Mouse (Mus musculus) liver, embryonic 14.5 days (tissue): ENCODE measurements around the gene Mettl15. TPM values are rescaled to one million over a fixed set of nuclear protein-coding genes. Genes with fewer than 3 reads are reported as not detected.

ENCODE experiments used
- ATAC-seq: fragments of 200-750 bp; cut with Nextera tagmentation; 2 replicates; pipeline ENCODE4 v1.8.0; 2017; ENCODE audit warnings: moderate number of reproducible peaks, mild to moderate bottlenecking, moderate library complexity; ENCODE audit not compliant: insufficient read depth
- DNase-seq, 3 experiments: peaks; one replicate each; pipeline ENCODE4 v3.0.0-alpha.2; 2012 to 2013; ENCODE audit warnings: low read depth in 3 of 3, low spot score in 3 of 3
- H3K27ac ChIP-seq: fragments of 300-500 bp; sonication (generic); 2 replicates; pipeline ENCODE4 v1.5.1; 2014; ENCODE audit warnings: moderate library complexity, mild to moderate bottlenecking, control low read depth, inconsistent platforms
- H3K27me3 ChIP-seq: fragments of 300-500 bp; sonication (generic); 2 replicates; pipeline ENCODE4 v1.6.1; 2014; ENCODE audit warnings: mild to moderate bottlenecking, low read length, moderate library complexity; ENCODE audit not compliant: control insufficient read depth, insufficient read depth
- H3K36me3 ChIP-seq: fragments of 300-500 bp; sonication (generic); replicated peaks from 2 replicates; pipeline ENCODE4 v1.6.1; 2014; ENCODE audit warnings: low read depth; ENCODE audit not compliant: control insufficient read depth, insufficient read depth
- H3K4me1 ChIP-seq, 2 experiments: fragments of 200-500 bp in 1 of 2; fragments of 300-500 bp in 1 of 2; sonication (generic) in 1 of 2; replicated peaks; 2 replicates each; pipeline ENCODE4 v1.6.1; 2012 to 2014; ENCODE audit warnings: antibody characterized with exemption in 1 of 2, inconsistent platforms in 1 of 2, low read length in 1 of 2; ENCODE audit not compliant: control insufficient read depth in 2 of 2, insufficient read depth in 2 of 2
- H3K4me2 ChIP-seq: fragments of 300-500 bp; sonication (generic); 2 replicates; pipeline ENCODE4 v1.6.1; 2014; ENCODE audit warnings: low read depth, mild to moderate bottlenecking, control low read depth, moderate library complexity
- H3K4me3 ChIP-seq, 2 experiments: fragments of 200-500 bp in 1 of 2; fragments of 300-500 bp in 1 of 2; sonication (generic) in 1 of 2; 2 replicates each; pipeline ENCODE4 v1.5.1; 2012 to 2014; ENCODE audit warnings: low read depth in 2 of 2, low read length in 2 of 2, mild to moderate bottlenecking in 2 of 2, control low read depth in 1 of 2, inconsistent platforms in 1 of 2, moderate library complexity in 1 of 2; ENCODE audit not compliant: insufficient read depth in 1 of 2
- H3K9ac ChIP-seq: fragments of 300-500 bp; sonication (generic); replicated peaks from 2 replicates; pipeline ENCODE4 v1.6.1; 2014; ENCODE audit warnings: mild to moderate bottlenecking, control low read depth, moderate library complexity
- H3K9me3 ChIP-seq: fragments of 300-500 bp; sonication (generic); 2 replicates; pipeline ENCODE4 v1.6.1; 2016; ENCODE audit warnings: low read length, mixed read lengths; ENCODE audit not compliant: control insufficient read depth
- CTCF ChIP-seq: IDR thresholded peaks from 2 replicates; pipeline ENCODE4 v1.5.1; 2016; ENCODE audit warnings: antibody characterized with exemption, low read depth, control low read depth
- EP300 ChIP-seq: IDR thresholded peaks from 2 replicates; pipeline ENCODE4 v1.6.1; 2016; ENCODE audit warnings: antibody characterized with exemption, low read depth
- WGBS: fragments of 180-500 bp; shearing (Covaris S2); extraction: QIAGEN DNeasy Blood & Tissue Kit; methylation state at CpG from one replicate; pipeline ENCODE4 v1.1.7; 2014; ENCODE audit not compliant: insufficient replicate concordance; 5-methylcytosine and 5-hydroxymethylcytosine counted together
- polyA plus RNA-seq, 2 experiments: library from polyadenylated mRNA; depleted of rRNA in 1 of 2; stranded (reverse) in 1 of 2; unstranded in 1 of 2; fragments of >200 nt; fragmentation: Nextera tagmentation in 1 of 2; extraction: Ambion mirVana in 1 of 2; gene quantifications; 2 replicates each; pipeline versions ENCODE4 v1.2.1 to v1.2.3; 2012 to 2014

The Mettl15 gene
- polyA plus RNA-seq, 2 experiments = 4.3 to 6.0 TPM

DNA sequence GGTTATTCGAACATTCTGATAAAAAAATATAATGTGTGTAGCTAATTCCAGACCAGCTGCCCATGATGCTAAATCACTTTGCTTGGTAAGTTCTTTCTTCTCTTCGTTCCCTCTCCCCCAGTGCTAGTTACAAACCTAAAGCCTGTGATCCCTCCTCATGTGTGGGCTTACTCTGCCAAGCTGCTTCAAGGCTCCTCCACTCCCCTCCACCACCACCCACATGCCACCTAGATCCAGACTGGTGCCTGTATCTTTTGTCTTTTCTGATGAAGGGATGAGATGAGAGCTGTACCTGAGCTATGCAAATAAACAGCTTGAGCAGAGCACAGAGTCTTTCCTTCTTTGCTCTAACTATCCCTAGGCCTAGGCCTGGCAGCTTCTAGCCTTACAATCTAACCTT is 72.5 kb downstream of the Mettl15 start:
- Histone ChIP-seq H3K36me3 (no peaks in the 10 kb centered on the region), H3K27me3 (no peaks in the 10 kb centered on the region), H3K9ac (no peak overlapping the region), H3K4me3 (no peak overlapping the region), H3K4me1 (no peaks in the 10 kb centered on the region), H3K9me3 (no peaks in the 10 kb centered on the region), H3K4me2 (no peak overlapping the region), H3K27ac (no peak overlapping the region)
- DNase-seq (no peak), ATAC-seq (no peak)
- 60% methylated on average over 2 of the region's 2 CpGs for WGBS
- no peak for TF ChIP-seq CTCF
- no peak for TF ChIP-seq EP300

- Histone ChIP-seq H3K27ac (no peak overlapping the region), H3K4me1 (no peaks in the 10 kb centered on the region), H3K9ac (no peak overlapping the region), H3K9me3 (no peaks in the 10 kb centered on the region), H3K4me3 (no peak overlapping the region), H3K27me3 (no peaks in the 10 kb centered on the region), H3K36me3 (no peaks in the 10 kb centered on the region), H3K4me2 (no peak overlapping the region)
- WGBS = 53% methylated on average over 3 of the region's 3 CpGs
- DNase-seq (no peak), ATAC-seq (no peak)
- TF ChIP-seq CTCF = no peak
- TF ChIP-seq EP300 = no peak
These were observed 97.6 kb downstream of the Mettl15 start for GRCm38 (mm10) chr2:109182993-109183392.

DNA sequence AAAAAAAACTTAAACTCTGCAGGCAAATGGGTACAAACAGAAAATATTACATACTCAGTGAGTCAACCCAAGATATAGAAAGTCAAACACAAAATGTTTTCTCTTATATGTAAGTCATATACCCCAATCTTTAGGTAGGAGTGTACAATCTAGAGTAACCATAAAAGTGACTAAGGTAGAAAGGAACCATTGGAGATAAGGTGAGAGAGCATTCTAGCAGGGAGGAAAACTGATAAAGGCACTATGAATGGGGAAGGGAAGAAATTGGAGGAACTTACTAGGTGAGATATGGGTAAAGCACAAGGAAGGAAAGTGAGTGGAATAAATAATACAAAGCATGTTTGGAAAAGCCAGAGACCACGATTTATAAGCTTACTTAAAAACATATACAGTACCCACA is 122.0 kb downstream of the Mettl15 start:
- DNase-seq = no peak
- Histone ChIP-seq H3K4me1 (no peaks in the 10 kb centered on the region), H3K27ac (no peak overlapping the region), H3K36me3 (no peaks in the 10 kb centered on the region), H3K4me2 (no peak overlapping the region), H3K9ac (no peak overlapping the region), H3K9me3 (no peaks in the 10 kb centered on the region), H3K4me3 (no peak overlapping the region), H3K27me3 (no peaks in the 10 kb centered on the region)
- TF ChIP-seq CTCF (no peak), EP300 (no peak)
- no peak for ATAC-seq
- 36% methylated on average over 1 of the region's 1 CpGs for WGBS

GRCm38 (mm10) chr2:109156131-109156530 is 124.4 kb downstream of the Mettl15 start:
- no peak overlapping the region for H3K4me3 ChIP-seq
- DNase-seq (no peak), ATAC-seq (no peak)
- H3K4me2 ChIP-seq = no peak overlapping the region
- no peaks in the 10 kb centered on the region for H3K4me1 ChIP-seq
- no peaks in the 10 kb centered on the region for H3K9me3 ChIP-seq
- no peak overlapping the region for H3K9ac ChIP-seq
- TF ChIP-seq CTCF (no peak), EP300 (no peak)
- 56% methylated on average over 1 of the region's 1 CpGs for WGBS
- no peaks in the 10 kb centered on the region for H3K27me3 ChIP-seq
- H3K36me3 ChIP-seq = no peaks in the 10 kb centered on the region
- no peak overlapping the region for H3K27ac ChIP-seq

DNA sequence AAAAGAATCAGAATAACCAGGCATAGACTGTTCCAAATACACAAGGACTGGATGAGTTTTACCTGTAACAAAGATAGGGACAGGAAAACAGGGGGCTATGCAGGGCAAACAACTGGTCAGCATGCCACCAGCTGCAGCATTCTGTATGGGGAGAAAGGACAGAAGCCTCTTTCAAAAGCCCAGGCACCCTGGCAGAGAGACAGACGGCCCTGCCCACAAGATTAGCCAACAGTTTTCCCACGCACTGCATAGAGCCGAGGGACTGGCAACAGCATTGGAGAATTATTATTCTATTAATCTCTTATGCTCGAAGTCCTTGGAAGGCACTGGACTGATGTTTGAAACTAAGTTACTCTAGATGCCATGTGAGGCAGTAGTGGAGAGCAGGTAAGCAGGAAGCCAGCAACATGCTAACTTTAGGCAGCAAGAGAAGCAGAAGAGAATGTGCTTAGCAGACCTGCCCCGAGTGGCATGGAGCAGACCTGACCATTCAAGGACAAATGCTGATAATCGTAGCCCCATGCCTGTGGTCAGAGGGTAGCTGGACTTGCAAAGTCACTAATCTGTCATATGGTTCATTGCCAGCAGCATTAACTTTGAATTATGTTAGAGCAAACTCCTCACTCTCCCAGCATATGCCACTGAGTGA is 127.0 kb downstream of the Mettl15 start:
- Histone ChIP-seq H3K9ac (no peak overlapping the region), H3K4me1 (no peaks in the 10 kb centered on the region), H3K27ac (no peak overlapping the region), H3K4me3 (no peak overlapping the region), H3K36me3 (no peaks in the 10 kb centered on the region), H3K9me3 (no peaks in the 10 kb centered on the region), H3K4me2 (no peak overlapping the region), H3K27me3 (no peaks in the 10 kb centered on the region)
- ATAC-seq = no peak
- WGBS = 52% methylated on average over 6 of the region's 6 CpGs
- no peak for DNase-seq
- TF ChIP-seq EP300 (no peak), CTCF (no peak)
